Mouse (Mus musculus): Measurements from ENCODE around the gene Cd244a.

Gene Cd244a

GRCm38 (mm10) chr1:171558898-171559297 lies at the start of gene Cd244a:
Cd244a (plus strand) TSS chr1:171559193.
- DNase-seq (ENCODE audit: low read depth, low spot score) = no peak

GRCm38 (mm10) chr1:171513234-171513633 lies 45.8 kb upstream of the Cd244a start:
- DNase-seq (ENCODE audit: low read depth, low spot score) = no peak

GRCm38 (mm10) chr1:171513760-171514159 lies 45.2 kb upstream of the Cd244a start:
- DNase-seq (ENCODE audit: low read depth, low spot score) = no peak

- no peak for DNase-seq (ENCODE audit: low read depth, low spot score)
Observed at GRCm38 (mm10) chr1:171515039-171515438, 44.0 kb upstream of the Cd244a start.

GRCm38 (mm10) chr1:171515557-171515956 lies 43.4 kb upstream of the Cd244a start:
- no peak for DNase-seq (ENCODE audit: low read depth, low spot score)

- no peak for DNase-seq (ENCODE audit: low read depth, low spot score)
Observed at GRCm38 (mm10) chr1:171531367-171531766, 27.6 kb upstream of the Cd244a start.

GRCm38 (mm10) chr1:171532830-171533229 lies 26.2 kb upstream of the Cd244a start:
- DNase-seq (ENCODE audit: low read depth, low spot score) = no peak

GRCm38 (mm10) chr1:171534557-171534956 lies 24.4 kb upstream of the Cd244a start:
- DNase-seq (ENCODE audit: low read depth, low spot score) = no peak

GRCm38 (mm10) chr1:171535194-171535593 lies 23.8 kb upstream of the Cd244a start, which contains the start of gene Itln1:
Itln1 (minus strand) TSS chr1:171535294.
- no peak for DNase-seq (ENCODE audit: low read depth, low spot score)

- DNase-seq (ENCODE audit: low read depth, low spot score) = no peak
Observed at GRCm38 (mm10) chr1:171540694-171541093, 18.3 kb upstream of the Cd244a start.

GRCm38 (mm10) chr1:171551326-171551725 lies 7.7 kb upstream of the Cd244a start:
- no peak for DNase-seq (ENCODE audit: low read depth, low spot score)

GRCm38 (mm10) chr1:171552230-171552629 lies 6.8 kb upstream of the Cd244a start:
- no peak for DNase-seq (ENCODE audit: low read depth, low spot score)

- DNase-seq (ENCODE audit: low read depth, low spot score) = no peak
Observed at GRCm38 (mm10) chr1:171553359-171554341, 5.3 kb upstream of the Cd244a start.

GRCm38 (mm10) chr1:171556366-171556765 lies 2.6 kb upstream of the Cd244a start:
- DNase-seq (ENCODE audit: low read depth, low spot score) = no peak

GRCm38 (mm10) chr1:171558407-171558806 lies 586 bp upstream of the Cd244a start:
- DNase-seq (ENCODE audit: low read depth, low spot score) = no peak

- no peak for DNase-seq (ENCODE audit: low read depth, low spot score)
Observed at GRCm38 (mm10) chr1:171560262-171560661, 1.3 kb downstream of the Cd244a start.

GRCm38 (mm10) chr1:171561200-171561599 lies 2.2 kb downstream of the Cd244a start:
- no peak for DNase-seq (ENCODE audit: low read depth, low spot score)

- no peak for DNase-seq (ENCODE audit: low read depth, low spot score)
Observed at GRCm38 (mm10) chr1:171561639-171562225, 2.7 kb downstream of the Cd244a start.

- no peak for DNase-seq (ENCODE audit: low read depth, low spot score)
Observed at GRCm38 (mm10) chr1:171563042-171563441, 4.0 kb downstream of the Cd244a start.

GRCm38 (mm10) chr1:171564247-171564646 lies 5.3 kb downstream of the Cd244a start:
- no peak for DNase-seq (ENCODE audit: low read depth, low spot score)

- no peak for DNase-seq (ENCODE audit: low read depth, low spot score)
Observed at GRCm38 (mm10) chr1:171565888-171566287, 6.9 kb downstream of the Cd244a start.

- DNase-seq (ENCODE audit: low read depth, low spot score) = peak; percentile 4
Observed at GRCm38 (mm10) chr1:171566777-171567176, 7.8 kb downstream of the Cd244a start.

- DNase-seq (ENCODE audit: low read depth, low spot score) = no peak
Observed at GRCm38 (mm10) chr1:171568436-171568835, 9.4 kb downstream of the Cd244a start.

All from brain, embryonic 18.5 days (tissue).